In the genomic region with DNA sequence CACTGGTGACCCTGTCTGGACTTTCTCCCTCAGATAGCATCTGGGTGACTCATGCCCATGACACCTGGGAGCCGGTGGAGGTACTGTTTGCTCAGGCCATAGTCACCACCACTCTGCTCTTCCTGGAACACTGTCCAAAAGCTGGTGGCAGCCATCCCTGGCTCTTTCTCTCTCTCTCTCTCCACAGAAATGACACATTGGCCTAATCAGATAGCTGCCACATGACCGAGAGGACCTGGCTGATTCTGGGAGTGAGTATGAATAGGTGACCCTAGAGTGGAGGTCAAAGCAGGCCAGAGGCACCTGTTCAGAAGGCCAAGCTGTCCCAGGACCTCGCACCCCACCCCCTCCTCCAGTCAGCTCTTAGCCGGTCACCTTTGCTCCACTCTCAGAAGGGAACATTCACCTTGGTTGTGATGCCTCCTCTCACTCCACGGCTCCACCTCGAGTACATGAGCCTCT, we compare ENCODE assay signal across 13 mouse cellular contexts. TPM values are rescaled to one million over a fixed set of nuclear protein-coding genes. Genes with fewer than 3 reads are reported as not detected.
DNase-seq lines count a peak whose midpoint lies in the region; ATAC-seq and TF ChIP-seq lines count a peak whose summit lies in the region.
"Had no signal": no experiment of that assay in that cellular context is flagged by ENCODE, and none has a peak within 500 bp of the region (broad histone marks: within the 10 kb centered on the region; RNA-seq: fewer than 3 reads in every experiment).

No protein-coding gene starts in this region.

- no peak overlapping the region for H3K9ac ChIP-seq in kidney, embryonic 14.5 days (ENCODE audit: low read depth, low read length)
- H3K9ac ChIP-seq in intestine, embryonic 14.5 days (ENCODE audit: low read length): no peak overlapping the region
- no peak overlapping the region for H3K9ac ChIP-seq in liver, embryonic 14.5 days (replicated peaks)
- H3K9ac ChIP-seq: neural tube, embryonic 15.5 days had no signal

- TF ChIP-seq EP300 in liver, embryonic 14.5 days (IDR thresholded peaks at IDR 0.05; ENCODE audit: low read depth): no peak

- H3K4me2 ChIP-seq in kidney, embryonic 14.5 days (replicated peaks; ENCODE audit: low read depth, low read length): no peak overlapping the region
- no peak overlapping the region for H3K4me2 ChIP-seq in intestine, embryonic 14.5 days (ENCODE audit: low read length)
- H3K4me2 ChIP-seq in liver, embryonic 14.5 days (ENCODE audit: low read depth): no peak overlapping the region
- H3K4me2 ChIP-seq: neural tube, embryonic 15.5 days had no signal

- no peak for TF ChIP-seq POLR2A in kidney, adult 2 months (IDR thresholded peaks at IDR 0.05; ENCODE audit: low read depth, low read length)

- no peak for TF ChIP-seq CTCF in kidney, adult 2 months (conservative IDR thresholded peaks at IDR 0.05; ENCODE audit: insufficient read depth, insufficient read length, low read depth, low read length)
- no peak for TF ChIP-seq CTCF in liver, embryonic 14.5 days (IDR thresholded peaks at IDR 0.05; ENCODE audit: low read depth)

- H3K27me3 ChIP-seq in kidney, adult 2 months (replicated peaks; ENCODE audit: control insufficient read depth, insufficient read depth, low read length): no peaks in the 10 kb centered on the region
- no peaks in the 10 kb centered on the region for H3K27me3 ChIP-seq in kidney, embryonic 14.5 days (ENCODE audit: control insufficient read depth, insufficient read depth, low read length)
- no peaks in the 10 kb centered on the region for H3K27me3 ChIP-seq in intestine, embryonic 14.5 days (replicated peaks; ENCODE audit: control insufficient read depth, insufficient read depth, low read length)
- H3K27me3 ChIP-seq in liver, embryonic 14.5 days (ENCODE audit: control insufficient read depth, insufficient read depth, low read length): no peaks in the 10 kb centered on the region
- H3K27me3 ChIP-seq: neural tube, embryonic 15.5 days; Patski had no signal

- WGBS in kidney, adult 2 months: 61% methylated on average over 6 of the region's 6 CpGs
- 76% methylated on average over 6 of the region's 6 CpGs for WGBS in kidney, embryonic 14.5 days
- WGBS in intestine, embryonic 14.5 days: 82% methylated on average over 6 of the region's 6 CpGs
- WGBS in liver, embryonic 14.5 days (ENCODE audit: insufficient replicate concordance): 58% methylated on average over 6 of the region's 6 CpGs

- peak; percentile 20 for DNase-seq in adrenal gland, adult 2 months
- no peak for DNase-seq in adrenal gland, postnatal 4 days (ENCODE audit: low spot score in 2 of 2)
- peak; percentile 85 for DNase-seq in kidney, adult 2 months
- no peak for DNase-seq in intestine, embryonic 14.5 days (ENCODE audit: low spot score)
- DNase-seq in liver, embryonic 14.5 days (ENCODE audit: low read depth in 3 of 3, low spot score in 3 of 3): no peak
- no peak for DNase-seq in cerebellum, postnatal 14 days
- DNase-seq in right cerebral cortex, postnatal 36 days (ENCODE audit: low spot score in 2 of 2): no peak
- DNase-seq: cerebellum, adult 9-10 months; embryo, embryonic 11 days; gastrocnemius, postnatal 25 days had no signal

- no peaks in the 10 kb centered on the region for H3K36me3 ChIP-seq in kidney, adult 2 months (ENCODE audit: control insufficient read depth, insufficient read depth, low read length)
- H3K36me3 ChIP-seq in kidney, embryonic 14.5 days (ENCODE audit: control insufficient read depth, insufficient read depth, low read length): no peaks in the 10 kb centered on the region
- H3K36me3 ChIP-seq in intestine, embryonic 14.5 days (ENCODE audit: control insufficient read depth, insufficient read depth, low read length): no peaks in the 10 kb centered on the region
- H3K36me3 ChIP-seq in liver, embryonic 14.5 days (replicated peaks; ENCODE audit: control insufficient read depth, insufficient read depth, low read depth): no peaks in the 10 kb centered on the region
- H3K36me3 ChIP-seq: neural tube, embryonic 15.5 days had no signal

- no peak for ATAC-seq in kidney, embryonic 14.5 days (ENCODE audit: low FRiP score, low TSS enrichment)
- peak; percentile 82 for ATAC-seq in intestine, embryonic 14.5 days (replicated peaks; ENCODE audit: low FRiP score, low TSS enrichment, low read depth)
- peak; percentile 77 for ATAC-seq in liver, embryonic 14.5 days (ENCODE audit: insufficient read depth)
- ATAC-seq: Patski had no signal

- no peak overlapping the region for H3K27ac ChIP-seq in kidney, adult 2 months (ENCODE audit: insufficient read depth, low read depth, low read length)
- no peak overlapping the region for H3K27ac ChIP-seq in kidney, embryonic 14.5 days (ENCODE audit: low read depth, low read length)
- no peak overlapping the region for H3K27ac ChIP-seq in intestine, embryonic 14.5 days (ENCODE audit: low read depth)
- no peak overlapping the region for H3K27ac ChIP-seq in liver, embryonic 14.5 days

- no peak overlapping the region for H3K4me3 ChIP-seq in kidney, adult 2 months (ENCODE audit: insufficient read depth, low read depth, low read length)
- H3K4me3 ChIP-seq in kidney, embryonic 14.5 days (ENCODE audit: low read length): no peak overlapping the region
- no peak overlapping the region for H3K4me3 ChIP-seq in intestine, embryonic 14.5 days (ENCODE audit: low read depth, low read length)
- no peak overlapping the region for H3K4me3 ChIP-seq in liver, embryonic 14.5 days (ENCODE audit: insufficient read depth in 1 of 2, low read depth in 2 of 2, low read length in 2 of 2)
- H3K4me3 ChIP-seq: neural tube, embryonic 15.5 days had no signal

- H3K9me3 ChIP-seq in kidney, embryonic 14.5 days (ENCODE audit: control insufficient read depth, low read length): no peaks in the 10 kb centered on the region
- no peaks in the 10 kb centered on the region for H3K9me3 ChIP-seq in intestine, embryonic 14.5 days (ENCODE audit: control insufficient read depth, low read length)
- no peaks in the 10 kb centered on the region for H3K9me3 ChIP-seq in liver, embryonic 14.5 days (ENCODE audit: control insufficient read depth, low read length)
- H3K9me3 ChIP-seq: neural tube, embryonic 15.5 days had no signal

- H3K4me1 ChIP-seq in kidney, adult 2 months (ENCODE audit: control insufficient read depth, insufficient read depth, low read length): peaks cover 11% of the 10 kb centered on the region
- peaks cover 17% of the 10 kb centered on the region for H3K4me1 ChIP-seq in kidney, embryonic 14.5 days (ENCODE audit: control insufficient read depth, insufficient read depth, low read length)
- H3K4me1 ChIP-seq in intestine, embryonic 14.5 days (replicated peaks; ENCODE audit: control insufficient read depth, insufficient read depth, low read length): peaks cover 13% of the 10 kb centered on the region; the same call in 1 of the 2 replicates
- H3K4me1 ChIP-seq in liver, embryonic 14.5 days (replicated peaks; ENCODE audit: control insufficient read depth in 2 of 2, insufficient read depth in 2 of 2, low read length in 1 of 2): no peaks in the 10 kb centered on the region; a peak in 1 of 4 replicates

RNA-seq across cellular contexts. Expression of a gene that starts 19.4 kb away (rescaled TPM):
- 10 to 100 TPM; 40.1 to 47.7 TPM for total RNA-seq in adrenal gland, adult 2 months (2021)
- 97.9 and 122 TPM in 2 replicates for polyA plus RNA-seq in adrenal gland, adult 2 months (2012; rRNA removed)
- total RNA-seq in adrenal gland, postnatal 4 days (2021): 10 to 100 TPM; 64.8 to 73.7 TPM
- polyA plus RNA-seq in kidney, adult 2 months (2012; rRNA removed): 33.8 and 38.8 TPM in 2 replicates
- polyA plus RNA-seq in kidney, embryonic 14.5 days (2014; fragmentation: Nextera tagmentation; extraction: Ambion mirVana): 30.3 and 46.5 TPM in 2 replicates
- polyA plus RNA-seq in intestine, embryonic 14.5 days (2014; fragmentation: Nextera tagmentation; extraction: Ambion mirVana): 52.8 and 57.9 TPM in 2 replicates
- polyA plus RNA-seq in liver, embryonic 14.5 days (2012; rRNA removed): 7.5 TPM in 2 replicates
- polyA plus RNA-seq in liver, embryonic 14.5 days (2014; fragmentation: Nextera tagmentation; extraction: Ambion mirVana): 7.0 and 7.4 TPM in 2 replicates

Comparison
In these comparisons a context has a peak if more than half of its experiments do, and no peak if none do; other contexts are left out.
1. DNase-seq: peak in adrenal gland, adult 2 months (single experiment) and kidney, adult 2 months (single experiment); none in adrenal gland, postnatal 4 days (0 of 2), intestine, embryonic 14.5 days (single experiment), liver, embryonic 14.5 days (0 of 3), cerebellum, postnatal 14 days (0 of 2) and right cerebral cortex, postnatal 36 days (0 of 2).